Mouse (Mus musculus) liver (tissue): ENCODE data around the gene Slc38a6.
A peak's percentile ranks its signal among the peaks of the same experiment; 100 is the strongest.

Experiments used
- DNase-seq: peaks from one replicate; pipeline ENCODE4 v3.0.0-alpha.2; 2020; ENCODE audit warnings: mixed read lengths

Gene Slc38a6

DNA sequence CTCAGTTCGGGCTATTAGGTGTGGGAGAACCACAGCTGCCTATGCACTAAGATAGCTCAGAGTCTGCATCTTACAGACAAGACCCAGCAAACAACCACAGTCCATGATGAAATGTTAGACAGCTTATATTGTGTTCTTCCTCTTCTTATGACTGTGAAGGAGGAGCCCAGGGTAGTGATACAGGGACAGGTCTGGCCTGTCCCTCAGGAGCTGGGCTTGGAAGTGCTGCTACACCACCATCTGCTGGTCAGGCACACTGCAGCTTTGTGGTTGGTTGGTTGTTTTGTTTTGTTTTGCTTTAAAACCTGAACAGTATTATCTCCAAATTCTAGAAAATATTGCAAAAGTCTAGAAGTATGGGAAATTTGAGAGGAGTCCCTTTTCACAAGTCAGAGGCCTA, 38.2 kb downstream of the Slc38a6 start:
- no peak for DNase-seq

DNA sequence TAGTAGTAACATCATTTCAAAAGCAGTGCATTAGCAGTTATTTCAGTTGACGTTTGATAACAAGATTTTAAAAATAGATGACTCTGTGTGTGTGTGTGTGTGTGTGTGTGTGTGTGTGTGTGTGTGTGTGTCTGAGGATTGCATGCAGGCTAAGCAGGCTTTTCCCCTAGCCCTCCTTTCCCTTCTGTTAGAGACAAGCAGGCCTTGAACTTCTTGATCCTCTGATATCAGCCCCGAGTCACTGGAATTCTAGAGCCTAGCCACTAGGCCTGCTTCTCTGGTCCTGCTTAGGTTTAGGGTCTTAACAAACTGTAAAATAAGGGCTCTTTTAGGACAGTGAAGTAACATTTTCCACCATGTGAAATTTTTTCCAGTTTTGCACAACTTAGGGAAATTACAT, 38.6 kb downstream of the Slc38a6 start:
- no peak for DNase-seq

DNA sequence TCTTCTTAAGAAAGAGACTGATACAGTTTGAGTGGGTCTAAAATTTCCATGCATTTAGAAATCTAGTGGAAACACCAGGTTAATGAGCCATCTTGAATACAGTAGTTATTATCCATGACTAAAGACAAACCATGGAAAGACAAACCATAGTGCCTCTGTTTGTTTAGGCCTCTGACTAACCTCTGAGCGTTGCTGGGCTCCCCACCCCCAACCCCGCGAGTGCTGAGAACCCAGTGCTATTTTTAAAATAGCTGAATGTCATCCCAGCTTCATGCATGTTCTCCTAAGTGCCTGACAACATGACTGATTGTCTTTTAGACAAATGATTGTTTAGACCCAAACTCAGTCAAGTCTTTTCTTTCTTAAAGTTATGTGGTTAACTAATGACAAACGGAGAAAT, 39.0 kb downstream of the Slc38a6 start:
- DNase-seq: peak; percentile 35

DNA sequence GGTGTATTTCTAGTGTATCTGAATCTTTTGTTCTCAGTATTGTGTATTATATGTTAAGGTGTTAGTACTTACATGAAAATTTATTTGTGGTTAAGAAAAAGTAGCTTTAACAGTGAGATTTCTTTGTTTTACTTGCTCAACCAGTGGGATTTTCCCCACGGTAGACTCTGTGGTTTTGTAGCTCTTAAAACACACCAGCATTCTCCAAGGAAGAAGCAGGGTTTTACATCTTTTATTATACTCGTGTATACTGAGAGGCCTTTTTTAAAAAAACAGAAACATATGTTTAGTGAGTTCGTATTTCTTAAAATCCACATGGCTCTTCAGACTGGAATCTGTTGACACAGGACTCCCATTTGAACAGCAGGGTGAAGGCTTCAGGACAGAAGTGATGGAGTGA, 40.8 kb downstream of the Slc38a6 start:
- no peak for DNase-seq

DNA sequence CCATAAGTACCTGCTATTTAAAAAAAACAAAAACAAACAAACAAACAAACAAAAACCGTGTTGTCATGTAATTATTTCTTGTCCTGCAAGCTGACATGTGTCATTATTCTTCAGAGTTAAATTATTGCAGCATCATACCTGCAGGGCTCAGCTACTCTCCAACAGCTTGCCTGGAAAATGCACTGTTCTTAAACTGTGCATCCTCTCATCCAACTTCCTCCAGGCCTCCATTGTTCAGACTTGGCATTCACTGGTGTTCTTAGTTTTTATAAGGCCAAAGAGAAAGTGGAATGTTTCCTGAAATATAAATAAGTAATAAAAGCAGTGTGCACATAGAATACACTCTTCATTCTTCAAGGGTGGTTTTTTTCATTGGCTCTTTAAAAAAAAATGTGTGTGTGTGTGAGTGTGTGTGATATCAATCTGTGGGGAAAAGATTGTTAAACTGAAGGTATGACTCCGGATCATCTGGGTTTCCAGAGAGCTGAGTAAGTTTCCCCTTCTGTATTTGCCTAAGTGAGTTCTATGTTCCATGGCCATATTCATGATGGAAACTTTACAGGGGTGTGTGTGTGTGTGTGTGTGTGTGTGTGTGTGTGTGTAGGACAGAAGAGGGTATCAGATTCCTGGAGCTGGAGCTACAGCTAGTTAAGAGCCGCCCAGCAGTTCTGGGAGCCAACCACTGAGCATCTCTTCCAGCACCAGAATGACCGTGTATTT, 42.0 kb downstream of the Slc38a6 start:
- no peak for DNase-seq

DNA sequence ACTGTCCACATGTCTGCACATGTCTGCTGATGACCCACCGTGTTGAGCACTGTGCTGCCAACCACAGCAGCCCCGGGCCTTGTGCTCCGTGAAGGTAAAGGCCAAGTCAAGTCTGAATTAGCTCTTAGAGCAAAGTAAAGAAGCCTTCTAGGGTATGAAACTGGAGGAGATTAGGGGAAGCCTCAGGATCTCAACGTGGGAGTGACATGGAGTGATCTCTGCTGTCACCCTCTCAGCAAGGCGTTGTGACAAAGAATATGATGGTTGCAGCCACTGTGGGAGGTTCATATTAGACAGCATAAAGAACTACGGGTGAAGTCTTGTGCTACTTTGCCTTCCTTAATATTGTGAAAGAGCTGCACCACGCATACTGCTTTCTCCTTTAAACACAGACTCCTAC, 43.7 kb downstream of the Slc38a6 start:
- no peak for DNase-seq

DNA sequence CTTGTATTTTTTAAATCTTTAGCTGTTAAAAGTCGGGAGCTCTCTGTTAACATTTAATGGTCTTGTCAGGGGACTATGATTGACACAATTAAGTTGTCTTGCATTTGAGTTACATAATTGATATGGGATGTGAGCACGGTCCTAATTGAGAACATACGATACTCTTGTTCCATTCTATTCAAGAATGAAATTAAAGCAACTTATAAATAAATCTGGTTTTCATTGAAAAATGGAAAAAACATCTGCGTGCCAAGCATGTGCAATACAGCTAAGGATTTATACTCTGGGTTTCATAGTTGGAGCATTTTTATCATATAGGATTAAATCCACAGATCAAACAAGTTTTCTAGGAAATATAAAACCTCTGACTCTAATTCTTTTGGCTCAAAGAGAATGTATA, 46.1 kb downstream of the Slc38a6 start:
- no peak for DNase-seq

DNA sequence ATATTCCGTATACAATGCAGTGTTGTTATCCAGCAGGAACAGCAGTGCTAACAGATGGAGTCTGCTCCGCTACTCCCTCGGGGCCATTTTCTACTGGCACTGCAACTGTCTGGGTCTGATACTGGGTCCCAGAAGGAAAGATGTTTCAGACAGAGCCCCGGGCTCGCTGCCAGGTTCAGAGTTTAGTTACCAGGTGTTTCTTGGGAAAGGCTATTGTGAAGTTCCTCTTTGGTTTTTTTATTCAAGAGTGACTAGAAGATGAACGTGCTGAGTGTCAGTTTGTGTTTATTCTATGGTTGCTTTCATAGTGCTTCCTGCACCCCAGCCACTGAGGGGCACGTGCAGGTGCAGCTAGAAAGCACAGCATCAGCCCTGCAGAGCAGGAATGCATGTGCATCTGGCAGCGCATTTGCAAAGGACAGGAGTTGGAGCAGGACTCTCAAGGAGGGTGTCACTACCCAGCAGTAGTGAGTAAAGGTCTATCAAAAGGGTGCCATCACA, 47.5 kb downstream of the Slc38a6 start:
- DNase-seq: peak; percentile 9

DNA sequence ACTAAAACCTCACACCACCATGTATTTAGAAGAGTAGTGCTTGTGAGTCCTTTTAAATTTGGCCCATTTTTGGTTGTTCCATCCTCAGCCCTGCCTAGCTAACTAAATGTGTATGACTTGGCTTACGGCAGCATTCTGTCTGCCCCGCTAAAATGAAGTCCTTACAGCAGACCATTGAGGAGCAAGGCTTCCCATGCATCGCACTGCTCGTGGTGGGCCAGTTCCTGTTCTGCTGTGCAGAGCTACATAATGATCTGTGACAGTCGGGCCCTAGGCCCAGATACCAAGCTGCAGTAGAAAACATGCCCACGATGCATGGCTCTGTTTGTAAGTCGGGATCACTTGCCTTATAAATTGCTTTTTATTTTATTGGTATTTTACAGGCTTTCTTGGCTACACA, 50.5 kb downstream of the Slc38a6 start:
- DNase-seq: no peak

DNA sequence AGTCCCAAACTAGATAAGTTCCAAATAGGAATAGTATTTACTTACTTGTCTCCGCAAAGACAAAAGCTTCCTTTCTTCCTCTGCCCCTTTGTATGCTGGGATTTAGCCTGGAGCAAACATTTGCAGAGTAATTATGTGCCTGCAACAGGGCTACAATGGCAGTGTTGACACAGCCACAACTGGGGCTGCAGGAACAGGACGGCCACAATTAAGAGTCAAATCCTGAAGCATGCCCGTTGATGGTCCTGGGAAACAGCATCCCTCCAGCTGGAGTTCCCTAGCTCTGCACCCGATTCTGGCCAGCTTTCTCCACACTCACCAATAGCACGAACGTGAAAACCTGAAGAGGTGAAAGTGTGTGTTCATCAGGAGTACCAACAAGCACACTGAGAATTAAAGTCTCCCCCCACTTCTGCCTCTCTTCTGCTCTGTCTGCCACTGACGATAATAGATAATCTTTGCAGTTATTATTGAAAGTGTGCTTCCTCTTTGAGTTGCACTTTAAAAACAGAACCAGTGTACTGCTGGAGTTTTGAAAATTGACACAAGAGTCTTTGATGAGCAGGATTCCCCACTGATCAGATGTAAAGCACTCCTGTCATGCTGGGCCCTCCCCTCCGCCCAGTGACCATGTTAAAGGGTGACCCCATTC, 54.2 kb downstream of the Slc38a6 start:
- no peak for DNase-seq

DNA sequence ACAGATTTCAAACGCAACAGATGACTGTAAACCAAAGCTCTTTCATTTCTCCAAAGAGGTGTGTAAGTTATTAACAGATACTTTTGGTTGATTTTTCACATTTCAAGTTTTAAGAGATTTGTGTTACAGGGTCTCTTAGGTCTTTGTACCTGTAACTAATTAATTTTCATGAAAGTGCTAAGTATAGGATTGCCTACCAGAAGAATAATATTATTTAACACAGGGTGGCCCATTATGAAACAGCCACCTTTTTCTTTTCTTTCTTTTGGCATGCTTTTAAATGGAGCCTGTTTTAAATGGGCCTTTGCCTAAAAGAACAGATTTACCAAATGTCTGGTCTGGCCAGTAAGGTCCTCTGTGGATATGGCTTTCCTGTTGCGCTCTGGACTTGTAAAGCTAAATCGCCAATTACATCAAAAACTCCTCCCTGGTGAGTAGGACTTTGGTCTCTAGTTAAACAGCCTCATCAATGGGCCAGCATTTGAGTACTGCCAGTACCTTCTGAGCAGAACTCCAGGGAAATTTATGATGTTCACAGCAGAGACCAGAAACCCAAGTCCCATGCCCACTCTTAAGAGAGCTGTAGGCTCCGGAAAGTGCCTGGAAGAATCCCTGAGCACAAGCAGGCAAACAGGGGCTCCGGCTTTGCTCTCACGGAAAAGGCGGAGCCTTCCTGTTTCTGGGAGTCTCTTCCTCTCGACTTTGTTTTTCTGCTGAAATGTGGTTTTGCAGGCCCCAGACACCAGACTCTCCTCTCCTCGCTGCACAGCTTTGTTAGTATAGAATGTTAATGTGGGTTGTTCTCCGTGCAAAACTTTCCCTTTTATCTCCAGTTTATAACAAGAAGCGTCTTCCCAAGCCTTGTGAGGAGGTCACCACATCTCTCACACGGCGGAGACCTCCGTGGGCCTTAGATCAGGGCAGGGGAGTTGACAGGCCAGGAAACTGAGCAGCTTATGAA, 55.4 kb downstream of the Slc38a6 start:
- DNase-seq: peak; percentile 15

DNA sequence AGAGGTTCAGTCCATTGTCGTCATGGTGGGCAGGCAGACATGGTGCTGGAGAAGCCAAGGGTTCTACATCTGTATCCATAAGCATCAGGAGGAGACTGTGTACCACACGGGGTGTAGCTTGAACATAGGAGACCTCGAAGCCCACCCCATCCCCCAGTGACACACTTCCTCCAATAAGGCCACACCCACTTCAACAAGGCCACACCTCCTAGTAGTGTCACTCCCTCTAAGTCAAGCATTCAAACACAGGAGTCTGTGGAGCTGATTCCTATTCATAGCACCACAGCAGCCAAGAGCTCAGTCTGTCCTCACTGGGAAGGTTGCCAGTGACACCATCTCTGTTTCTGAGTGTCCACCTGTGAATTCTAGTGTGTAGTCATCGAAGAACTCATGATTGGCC, 57.7 kb downstream of the Slc38a6 start:
- DNase-seq: no peak

DNA sequence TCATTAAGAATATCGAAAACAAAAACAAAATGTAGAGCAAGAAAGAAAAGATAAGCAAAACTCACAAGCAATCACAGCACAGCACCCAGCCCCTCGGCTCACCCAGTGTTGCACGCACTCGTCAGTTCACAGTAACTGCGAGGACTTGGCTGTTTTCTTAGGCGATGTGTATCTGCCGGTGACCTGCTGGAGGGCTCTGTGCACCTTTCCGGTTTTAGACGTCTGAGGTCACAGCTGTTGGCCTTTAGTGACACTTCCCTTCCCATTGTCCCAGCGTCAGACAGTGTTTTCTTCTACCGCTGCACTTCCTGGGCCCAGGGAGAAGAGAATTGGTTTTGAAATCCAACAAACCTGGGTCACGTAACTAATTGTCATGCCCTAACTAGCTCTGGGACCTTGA, 58.6 kb downstream of the Slc38a6 start:
- no peak for DNase-seq

DNA sequence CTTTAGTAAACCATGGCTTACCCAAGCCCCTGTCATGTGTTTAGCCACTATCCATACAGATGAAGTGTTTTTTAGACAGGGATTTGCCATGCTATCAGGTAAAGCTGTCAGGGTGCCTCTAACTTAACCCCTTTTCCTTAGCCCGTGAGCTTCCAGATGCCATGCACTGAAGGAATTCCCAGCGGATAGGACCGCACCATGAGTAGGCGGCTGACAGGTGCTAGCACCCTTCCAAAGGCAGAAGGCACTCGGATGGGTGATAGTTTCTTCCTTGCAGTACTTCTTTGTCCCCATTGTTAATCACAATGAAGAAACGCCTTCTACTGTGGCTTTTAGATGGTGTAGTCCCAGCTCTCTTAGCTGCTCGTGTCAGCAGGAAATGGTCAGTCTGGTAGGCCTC, 60.6 kb downstream of the Slc38a6 start:
- no peak for DNase-seq

DNA sequence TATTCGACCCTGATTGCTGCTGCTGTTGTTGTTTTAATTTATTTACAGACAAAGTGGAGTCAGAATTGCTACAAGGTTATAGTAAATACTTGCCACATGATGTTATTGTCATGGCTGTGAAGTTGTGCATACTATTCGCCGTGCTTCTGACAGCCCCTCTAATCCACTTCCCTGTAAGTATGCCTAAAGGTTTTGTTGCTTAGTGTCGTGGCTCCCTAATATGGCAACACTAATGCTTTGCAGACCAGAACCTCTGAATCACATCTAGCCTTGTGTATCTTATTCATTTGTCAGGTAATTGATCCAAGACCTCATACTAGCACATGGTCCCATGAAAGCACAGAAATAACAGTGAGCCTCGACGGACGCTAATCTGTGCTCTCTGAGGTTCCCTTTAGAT, 63.9 kb downstream of the Slc38a6 start:
- DNase-seq: no peak

DNA sequence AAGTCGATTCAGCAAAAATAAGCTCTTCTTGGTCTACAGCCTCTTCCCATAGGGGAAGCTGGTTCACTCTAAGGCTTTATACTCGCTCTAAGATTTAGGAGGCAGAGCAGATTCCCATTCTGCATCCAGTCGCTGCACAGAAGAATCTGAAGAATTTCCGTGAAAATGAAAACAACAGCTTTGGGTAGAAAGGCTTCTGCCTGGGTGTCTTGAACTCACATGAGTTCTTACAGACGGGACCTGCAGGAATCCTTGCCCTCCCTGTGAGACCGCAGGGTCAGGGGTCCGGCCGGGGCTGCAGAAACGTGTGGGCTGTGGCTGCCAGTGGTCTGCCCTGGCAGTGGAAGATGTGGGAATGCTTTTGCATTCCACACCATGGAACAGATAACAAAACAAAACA, 64.4 kb downstream of the Slc38a6 start:
- no peak for DNase-seq

DNA sequence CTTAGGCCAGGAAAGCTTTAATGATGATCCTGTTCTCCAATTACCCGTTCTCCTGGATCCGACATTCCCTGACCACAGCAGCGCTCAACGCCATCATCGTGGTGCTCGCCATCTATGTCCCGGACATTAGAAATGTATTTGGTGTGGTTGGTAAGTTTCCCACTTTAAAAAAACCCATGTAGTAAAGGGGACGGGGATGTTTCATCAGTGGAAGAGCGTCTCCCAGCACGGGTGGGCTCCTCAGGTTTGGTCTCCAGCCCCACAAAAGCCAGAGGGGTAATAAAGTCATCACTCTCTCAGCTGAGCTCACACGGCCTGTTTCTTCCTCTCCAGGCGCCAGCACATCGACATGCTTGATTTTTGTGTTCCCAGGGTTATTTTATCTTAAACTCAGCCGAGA, 65.2 kb downstream of the Slc38a6 start:
- DNase-seq: no peak

DNA sequence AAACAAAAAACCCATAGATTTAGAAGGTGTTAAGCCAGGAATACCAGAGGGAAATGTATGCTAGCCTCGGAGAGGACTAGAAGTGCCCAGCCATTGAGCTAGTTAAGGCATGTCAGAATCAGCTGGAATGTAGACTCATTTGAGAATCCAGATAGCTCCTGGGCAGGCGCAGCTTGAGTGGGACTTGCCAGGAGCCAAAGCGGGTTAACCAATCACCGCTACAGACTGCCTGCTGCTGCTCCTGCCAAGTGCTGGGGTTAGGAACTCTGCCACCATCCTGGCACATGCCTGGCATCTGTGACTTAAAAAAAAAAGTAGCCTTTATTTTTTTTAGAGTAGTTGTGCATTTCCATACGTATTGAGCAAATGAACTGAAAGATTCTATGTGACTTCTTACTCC, 66.8 kb downstream of the Slc38a6 start:
- no peak for DNase-seq

DNA sequence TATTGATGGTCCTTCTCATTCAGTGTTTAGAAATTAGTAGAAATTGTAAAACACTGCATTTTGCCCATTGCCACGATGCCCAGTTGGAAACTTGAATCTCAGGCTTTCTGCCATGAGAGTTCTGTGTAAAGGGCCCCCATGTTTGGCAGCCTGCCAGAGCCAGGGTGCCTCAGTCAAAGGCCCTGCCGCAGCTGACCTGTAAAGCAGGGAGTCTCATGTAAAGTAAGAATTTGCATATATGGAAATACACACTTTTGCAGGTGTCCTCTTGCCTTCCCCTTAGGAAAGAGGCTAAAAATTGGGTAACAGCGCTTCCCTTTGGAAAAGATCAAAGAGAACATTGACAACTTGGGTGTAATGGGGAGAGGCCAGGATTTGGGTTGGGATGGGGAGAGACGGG, 67.9 kb downstream of the Slc38a6 start:
- DNase-seq: peak; percentile 12

DNA sequence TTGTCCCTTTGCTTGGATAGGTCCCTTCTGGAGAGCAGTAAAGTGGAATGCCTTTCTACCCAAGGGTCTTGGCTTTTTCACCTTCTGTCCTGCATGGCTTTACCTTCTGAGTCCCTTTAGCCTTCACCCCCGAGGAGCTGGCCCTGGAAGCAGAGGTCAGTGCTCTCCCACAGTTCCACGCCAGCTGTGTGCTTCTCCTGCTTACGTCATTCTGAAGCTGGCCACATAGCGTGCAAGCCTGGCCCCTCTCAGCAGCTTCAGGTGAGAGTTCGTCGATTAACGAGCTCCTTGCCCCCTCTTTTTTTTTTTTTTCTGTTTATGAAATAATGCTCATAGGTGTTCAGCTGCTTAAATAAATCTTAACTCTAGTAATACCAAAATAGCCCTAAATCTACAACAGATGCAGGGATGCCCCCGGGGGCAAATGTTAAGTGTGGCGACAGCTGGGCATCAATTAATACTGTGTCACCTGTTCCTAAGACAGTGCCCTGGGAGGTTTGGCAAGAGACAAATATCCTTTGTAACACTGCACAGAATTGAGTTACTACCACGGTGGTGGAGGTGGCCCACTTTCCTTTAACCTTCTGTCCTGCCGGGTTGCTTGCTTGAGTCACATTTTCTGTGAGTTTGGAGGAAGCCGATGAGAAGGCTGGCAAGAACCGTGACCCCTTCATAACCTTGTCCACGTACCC, 68.7 kb downstream of the Slc38a6 start:
- DNase-seq: no peak

DNA sequence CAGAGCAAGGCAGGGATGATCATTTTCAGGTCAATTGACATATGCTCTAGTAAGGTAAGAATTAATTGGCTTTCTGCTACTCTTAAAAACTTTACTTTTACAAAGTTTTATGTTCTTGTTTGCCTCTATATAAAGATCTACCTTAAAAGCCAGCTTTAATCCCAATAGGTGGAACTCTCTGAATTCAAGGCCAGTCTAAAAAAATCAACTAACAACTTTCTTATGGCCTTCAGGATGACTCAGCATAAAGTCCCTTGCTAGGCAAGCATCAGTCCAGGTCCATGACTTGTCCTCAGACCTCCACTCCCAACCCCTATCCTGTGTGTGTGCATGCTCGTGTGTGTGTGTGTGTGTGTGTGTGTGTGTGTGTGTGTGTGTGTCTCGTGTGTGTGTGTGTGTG, 70.1 kb downstream of the Slc38a6 start:
- no peak for DNase-seq

DNA sequence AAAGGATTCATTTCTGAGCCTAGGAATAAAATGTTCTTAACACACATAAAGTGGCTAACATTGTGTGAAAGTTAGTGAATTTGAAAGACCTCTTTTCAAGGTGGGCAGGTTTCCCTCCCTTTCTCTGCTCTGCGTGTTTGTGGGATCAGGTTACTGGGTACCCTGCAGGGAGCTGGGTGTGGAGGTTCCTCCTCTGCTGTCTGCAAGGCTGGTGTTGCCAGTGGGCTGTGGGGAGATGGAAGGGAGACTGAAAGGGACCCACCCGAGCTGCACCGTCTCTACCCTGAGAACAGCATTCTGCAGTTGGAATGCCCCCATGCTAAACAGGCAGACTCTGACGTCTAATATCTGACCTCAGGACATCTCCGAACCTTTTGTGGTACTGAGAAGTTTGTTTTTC, 70.7 kb downstream of the Slc38a6 start:
- no peak for DNase-seq

DNA sequence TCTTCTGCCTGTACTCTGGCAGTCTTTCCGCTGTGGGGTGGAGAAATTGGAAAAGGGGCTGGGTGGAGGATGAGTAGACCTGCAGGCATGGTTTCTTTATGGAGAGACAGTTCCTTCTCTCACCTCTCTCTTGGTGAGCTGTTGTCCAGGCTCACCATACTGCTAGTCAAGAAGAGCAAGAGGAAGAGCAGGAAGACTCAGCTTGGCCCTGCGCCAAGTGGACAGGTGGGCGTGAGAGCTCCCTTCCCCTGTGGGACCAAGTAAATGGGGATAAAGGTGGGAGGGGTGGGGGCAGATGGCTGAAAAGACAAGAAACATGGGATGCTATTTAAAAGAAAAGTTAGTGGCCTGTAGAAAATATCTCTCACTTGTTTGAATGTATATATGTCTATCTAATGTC, 71.2 kb downstream of the Slc38a6 start:
- no peak for DNase-seq
